Mouse (Mus musculus) olfactory bulb, adult 2 months (tissue): ENCODE measurements around the gene Pitx2. TPM values are rescaled to one million over a fixed set of nuclear protein-coding genes. Genes with fewer than 3 reads are reported as not detected.

ENCODE experiments used
- H3K27ac ChIP-seq: fragments of 200-500 bp; 2 replicates; pipeline ENCODE4 v1.5.1; 2012; ENCODE audit warnings: low read depth, low read length; ENCODE audit not compliant: insufficient read depth
- H3K4me1 ChIP-seq: fragments of 200-500 bp; 2 replicates; pipeline ENCODE4 v1.6.1; 2012; ENCODE audit warnings: low read length; ENCODE audit not compliant: control insufficient read depth, insufficient read depth
- H3K4me3 ChIP-seq: fragments of 200-500 bp; 2 replicates; pipeline ENCODE4 v1.5.1; 2012; ENCODE audit warnings: mild to moderate bottlenecking, low read depth, low read length, moderate library complexity; ENCODE audit not compliant: insufficient read depth
- CTCF ChIP-seq: fragments of 200-500 bp; IDR thresholded peaks from 2 replicates; pipeline ENCODE4 v1.5.1; 2012; ENCODE audit warnings: low read depth, mild to moderate bottlenecking, low read length, moderate library complexity; ENCODE audit not compliant: insufficient read depth
- POLR2A ChIP-seq: fragments of 200-500 bp; IDR thresholded peaks from 2 replicates; pipeline ENCODE4 v1.6.1; 2012; ENCODE audit warnings: mild to moderate bottlenecking, low read depth, low read length, moderate library complexity; ENCODE audit not compliant: insufficient read depth
- WGBS: fragments of 180-500 bp; shearing (Covaris S2); methylation state at CpG from one replicate; pipeline ENCODE4 v1.1.7; 2018; 5-methylcytosine and 5-hydroxymethylcytosine counted together
- polyA plus RNA-seq: library from polyadenylated mRNA; stranded (reverse); fragments of >200 nt; gene quantifications from 2 replicates; pipeline ENCODE4 v1.2.4, GENCODE M21; 2012; ENCODE audit warnings: low replicate concordance; ENCODE audit not compliant: missing spikeins, insufficient read depth, insufficient read length

Pitx2 gene
- polyA plus RNA-seq, 1 experiment: not detected

GRCm38 (mm10) chr3:129206776-129207175 is 7.1 kb downstream of the Pitx2 start:
- TF ChIP-seq CTCF (no peak), POLR2A (no peak)
- H3K4me3 ChIP-seq: no peak overlapping the region

GRCm38 (mm10) chr3:129207231-129208030 is 7.8 kb downstream of the Pitx2 start:
- TF ChIP-seq POLR2A (no peak), CTCF (no peak)
- Histone ChIP-seq H3K4me3 (no peak overlapping the region), H3K27ac (no peak overlapping the region), H3K4me1 (peaks cover 9% of the 10 kb centered on the region)
- WGBS: 2% methylated on average over 24 of the region's 24 CpGs

More at GRCm38 (mm10) chr3:129206776-129207175, 7.1 kb downstream of the Pitx2 start:
- Histone ChIP-seq H3K27ac (no peak overlapping the region), H3K4me1 (peaks cover 9% of the 10 kb centered on the region)
- WGBS: 3% methylated on average over 13 of the region's 13 CpGs

- 4% methylated on average over 7 of the region's 7 CpGs for WGBS
- TF ChIP-seq POLR2A: no peak
- TF ChIP-seq CTCF: no peak
- Histone ChIP-seq H3K4me3 (no peak overlapping the region), H3K27ac (no peak overlapping the region), H3K4me1 (peaks cover 9% of the 10 kb centered on the region)
These were observed 8.3 kb downstream of the Pitx2 start for GRCm38 (mm10) chr3:129208031-129208380.

GRCm38 (mm10) chr3:129208421-129208820 is 8.7 kb downstream of the Pitx2 start:
- H3K27ac ChIP-seq: no peak overlapping the region
- 5% methylated on average over 10 of the region's 10 CpGs for WGBS
- peaks cover 9% of the 10 kb centered on the region for H3K4me1 ChIP-seq
- TF ChIP-seq POLR2A: no peak
- TF ChIP-seq CTCF: no peak
- no peak overlapping the region for H3K4me3 ChIP-seq

- TF ChIP-seq CTCF (no peak), POLR2A (no peak)
- Histone ChIP-seq H3K4me3 (no peak overlapping the region), H3K4me1 (peaks cover 15% of the 10 kb centered on the region), H3K27ac (no peak overlapping the region)
- 5% methylated on average over 4 of the region's 4 CpGs for WGBS
These were observed 9.6 kb downstream of the Pitx2 start for GRCm38 (mm10) chr3:129209266-129209665.

- Histone ChIP-seq H3K4me1 (peaks cover 14% of the 10 kb centered on the region), H3K4me3 (no peak overlapping the region), H3K27ac (no peak overlapping the region)
- WGBS: under 1% methylated on average over 4 of the region's 4 CpGs
- TF ChIP-seq POLR2A: no peak
- TF ChIP-seq CTCF: no peak
These were observed 10.1 kb downstream of the Pitx2 start for GRCm38 (mm10) chr3:129209771-129210170.

- TF ChIP-seq CTCF (no peak), POLR2A (no peak)
These were observed 12.5 kb downstream of the Pitx2 start for GRCm38 (mm10) chr3:129212038-129212645.

GRCm38 (mm10) chr3:129212807-129213206 is 13.1 kb downstream of the Pitx2 start:
- peaks cover 12% of the 10 kb centered on the region for H3K4me1 ChIP-seq
- H3K4me3 ChIP-seq: no peak overlapping the region
- H3K27ac ChIP-seq: no peak overlapping the region
- no peak for TF ChIP-seq POLR2A
- no peak for TF ChIP-seq CTCF
- WGBS: 6% methylated on average over 11 of the region's 11 CpGs

More at GRCm38 (mm10) chr3:129212038-129212645, 12.5 kb downstream of the Pitx2 start:
- 4% methylated on average over 7 of the region's 7 CpGs for WGBS
- no peak overlapping the region for H3K27ac ChIP-seq
- no peak overlapping the region for H3K4me3 ChIP-seq
- peaks cover 12% of the 10 kb centered on the region for H3K4me1 ChIP-seq

- under 1% methylated on average over 39 of the region's 39 CpGs for WGBS
- no peak overlapping the region for H3K27ac ChIP-seq
- H3K4me3 ChIP-seq: peak overlapping the region; percentile 22
- peaks cover 12% of the 10 kb centered on the region for H3K4me1 ChIP-seq
- no peak for TF ChIP-seq CTCF
- TF ChIP-seq POLR2A: no peak
These were observed 14.0 kb downstream of the Pitx2 start for GRCm38 (mm10) chr3:129213633-129214145.
